Mouse (Mus musculus) c-Kit-positive CD71-positive TER-119-negative erythroid progenitor cells, embryonic 14.5 days (primary cell): Measurements from ENCODE around the gene Cox19.
A peak's percentile ranks its signal among the peaks of the same experiment; 100 is the strongest.

Experiments
- DNase-seq: peaks from one replicate; pipeline ENCODE4 v3.0.0-alpha.2; 2013; ENCODE audit warnings: low read depth

Gene Cox19

DNA sequence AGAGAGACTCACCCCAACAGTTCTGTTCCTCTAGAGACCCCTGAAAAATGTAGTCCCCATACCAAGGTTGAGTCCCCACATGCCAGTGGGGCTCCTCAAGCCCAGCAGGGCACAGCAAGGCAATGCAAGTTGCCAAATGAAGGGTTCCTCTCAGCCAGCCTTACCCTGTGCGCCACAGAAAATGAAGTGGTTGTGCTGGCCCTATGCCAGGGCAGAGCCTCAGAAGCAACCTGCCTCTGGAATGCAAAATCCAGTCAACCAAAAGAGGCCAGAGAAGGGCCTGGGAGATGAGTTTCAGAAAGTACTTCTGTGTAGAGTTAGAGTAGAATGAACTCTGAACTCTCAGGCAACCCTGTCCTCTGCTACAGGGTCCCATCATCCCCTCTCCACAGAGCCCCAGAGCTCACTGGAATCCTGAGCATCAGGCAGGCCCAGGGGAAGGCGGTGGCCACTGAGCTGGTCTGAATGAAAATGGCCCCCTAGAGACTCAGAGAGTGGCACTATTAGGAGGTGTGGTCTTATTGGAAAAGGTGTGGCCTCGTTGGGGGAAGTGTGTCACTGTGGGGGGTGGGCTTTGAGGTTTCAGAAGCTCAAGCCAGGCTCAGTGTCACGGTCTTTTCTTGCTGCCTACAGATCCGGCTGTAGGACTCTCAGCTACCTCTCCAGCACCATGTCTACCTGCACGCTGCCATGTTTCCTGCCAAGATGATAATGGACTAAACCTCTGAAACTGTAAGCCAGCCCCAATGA lies 59.2 kb downstream of the Cox19 start:
- DNase-seq, result no peak

DNA sequence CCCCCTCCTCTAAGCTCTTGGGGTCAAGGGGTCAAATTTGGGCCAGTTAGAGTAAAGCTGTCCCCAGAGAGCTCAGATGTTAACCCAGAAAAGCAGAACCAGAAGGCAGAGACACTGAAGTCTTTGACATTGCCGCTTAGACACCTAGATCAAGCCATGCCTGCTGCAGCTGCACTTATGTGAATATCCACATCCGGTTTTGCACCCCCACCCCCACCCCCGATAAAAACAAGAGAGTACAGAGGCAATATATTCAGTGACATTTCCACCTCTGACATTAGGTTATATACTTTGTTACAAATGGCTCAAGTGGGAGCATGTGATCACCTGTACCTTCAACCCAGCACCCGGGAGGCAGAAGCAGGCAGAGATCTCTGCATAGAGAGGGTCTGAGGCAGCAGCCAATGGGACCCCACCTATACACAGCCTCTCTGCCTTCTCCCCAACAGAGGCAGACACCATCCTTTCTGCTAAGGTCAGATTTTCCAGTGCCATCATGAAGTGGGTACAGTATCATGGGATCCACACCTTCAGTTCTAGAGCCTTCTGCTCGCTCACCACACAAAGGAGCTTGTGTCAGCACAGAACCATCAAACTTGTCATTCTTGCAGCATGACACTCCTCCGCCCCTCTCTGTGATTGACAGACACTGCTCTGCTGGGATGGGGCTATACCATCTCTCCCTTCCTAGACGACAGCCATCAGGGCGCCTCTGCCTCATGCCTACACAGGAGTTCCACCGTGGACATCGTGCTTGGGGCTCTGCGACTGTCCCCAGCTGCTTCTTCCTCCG lies 60.6 kb downstream of the Cox19 start:
- DNase-seq, result no peak

DNA sequence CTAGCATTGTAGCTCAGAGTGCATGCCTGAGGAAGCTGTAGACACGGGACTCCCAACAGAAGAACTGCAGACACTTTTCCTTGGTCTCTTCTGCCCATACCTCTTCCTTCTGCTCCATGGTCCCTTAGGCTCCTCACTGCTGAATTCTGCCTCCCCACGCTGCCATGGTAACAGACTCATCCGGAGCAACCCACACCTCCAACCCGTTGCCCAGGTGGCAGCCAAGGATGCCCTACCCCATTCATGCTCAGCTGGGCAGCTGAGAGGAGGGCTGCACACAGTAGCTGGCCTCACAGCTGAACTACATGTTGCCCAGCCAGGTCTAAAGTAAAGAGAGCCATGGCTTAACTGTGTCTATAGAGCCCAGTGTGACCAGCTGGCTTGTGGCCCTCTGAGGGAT lies 62.6 kb downstream of the Cox19 start:
- no peak for DNase-seq

DNA sequence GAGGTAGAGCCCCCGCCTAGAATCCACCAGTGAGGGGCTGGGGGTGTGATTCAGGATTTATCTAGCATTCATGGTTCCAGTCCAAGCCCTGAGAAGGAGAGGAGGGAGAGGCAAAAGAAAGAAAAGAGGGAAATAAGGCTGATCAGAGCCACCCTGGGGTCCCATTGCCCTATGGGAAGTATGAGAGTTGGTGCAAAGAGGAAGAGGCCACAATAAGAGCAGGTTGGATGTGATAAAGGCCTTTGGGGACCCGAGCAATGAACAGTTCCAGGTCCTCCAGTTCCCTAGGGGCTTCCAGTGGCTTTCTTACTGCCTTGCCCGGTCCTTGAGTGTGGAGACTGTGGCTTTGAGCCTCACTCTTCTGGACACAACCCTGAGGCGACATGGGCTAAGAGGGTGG lies 63.4 kb downstream of the Cox19 start:
- no peak for DNase-seq

DNA sequence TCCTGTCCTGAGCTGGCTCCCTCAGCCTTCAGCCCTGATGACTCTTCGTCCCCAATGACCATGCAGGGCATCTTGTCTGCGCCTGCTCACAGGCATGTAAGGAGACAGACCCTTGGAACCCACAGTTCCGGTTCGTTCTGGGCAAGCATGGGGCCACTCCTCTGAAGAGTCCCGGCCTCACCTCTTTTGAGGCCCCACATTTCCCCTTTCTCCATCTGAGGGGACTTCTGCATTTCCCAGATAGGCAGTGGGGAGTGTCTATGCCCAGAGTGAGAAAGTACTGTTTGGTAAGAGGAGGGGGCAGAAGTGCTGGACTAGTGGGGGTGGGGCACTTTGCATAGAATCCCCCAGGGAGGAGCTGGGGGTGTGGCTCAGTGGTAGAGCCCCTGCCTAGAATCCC lies 64.1 kb downstream of the Cox19 start:
- DNase-seq, result peak; percentile 51
